Mouse (Mus musculus) heart, embryonic 14.5 days (tissue): Measurements from ENCODE around the gene Mkrn1. TPM values are rescaled to one million over a fixed set of nuclear protein-coding genes. Genes with fewer than 3 reads are reported as not detected.

Source experiments
- ATAC-seq: fragments of 200-750 bp; cut with Nextera tagmentation; 2 replicates; pipeline ENCODE4 v1.8.0; 2017; ENCODE audit warnings: low read depth, moderate TSS enrichment; ENCODE audit not compliant: insufficient number of reproducible peaks, insufficient read depth, low FRiP score
- H3K27ac ChIP-seq, 2 experiments: fragments of 200-500 bp in 1 of 2; fragments of 300-500 bp in 1 of 2; sonication (generic) in 1 of 2; replicated peaks in 1 of 2; 2 replicates each; pipeline ENCODE4 v1.5.1; 2012 to 2014; ENCODE audit warnings: low read depth in 2 of 2, low read length in 2 of 2, control low read depth in 1 of 2, mild to moderate bottlenecking in 1 of 2, mixed read lengths in 1 of 2; ENCODE audit not compliant: control insufficient read depth in 1 of 2, insufficient read depth in 1 of 2
- H3K27me3 ChIP-seq: fragments of 300-500 bp; sonication (generic); 2 replicates; pipeline ENCODE4 v1.6.1; 2014; ENCODE audit warnings: mild to moderate bottlenecking, low read length, control low read depth; ENCODE audit not compliant: control insufficient read depth, insufficient read depth
- H3K36me3 ChIP-seq: fragments of 300-500 bp; sonication (generic); 2 replicates; pipeline ENCODE4 v1.6.1; 2014; ENCODE audit warnings: mild to moderate bottlenecking, control low read depth, low read length, mixed read lengths; ENCODE audit not compliant: control insufficient read depth, insufficient read depth
- H3K4me1 ChIP-seq, 2 experiments: fragments of 200-500 bp in 1 of 2; fragments of 300-500 bp in 1 of 2; sonication (generic) in 1 of 2; 2 replicates each; pipeline ENCODE4 v1.6.1; 2012 to 2014; ENCODE audit warnings: low read length in 2 of 2, control low read depth in 1 of 2, mixed read lengths in 1 of 2; ENCODE audit not compliant: control insufficient read depth in 2 of 2, insufficient read depth in 2 of 2
- H3K4me2 ChIP-seq: fragments of 300-500 bp; sonication (generic); 2 replicates; pipeline ENCODE4 v1.6.1; 2014; ENCODE audit warnings: mild to moderate bottlenecking, low read length
- H3K4me3 ChIP-seq, 2 experiments: fragments of 200-500 bp in 1 of 2; fragments of 300-500 bp in 1 of 2; sonication (generic) in 1 of 2; 2 replicates each; pipeline ENCODE4 v1.5.1; 2012 to 2014; ENCODE audit warnings: low read length in 2 of 2, mild to moderate bottlenecking in 2 of 2, control low read depth in 1 of 2, low read depth in 1 of 2, moderate library complexity in 1 of 2; ENCODE audit not compliant: control insufficient read depth in 1 of 2, insufficient read depth in 1 of 2
- H3K9ac ChIP-seq: fragments of 300-500 bp; sonication (generic); 2 replicates; pipeline ENCODE4 v1.6.1; 2014; ENCODE audit warnings: mild to moderate bottlenecking, low read length
- H3K9me3 ChIP-seq: fragments of 300-500 bp; sonication (generic); 2 replicates; pipeline ENCODE4 v1.6.1; 2016; ENCODE audit warnings: low read length, control low read depth; ENCODE audit not compliant: control insufficient read depth
- WGBS: fragments of 180-500 bp; shearing (Covaris S2); extraction: QIAGEN DNeasy Blood & Tissue Kit; methylation state at CpG from one replicate; pipeline ENCODE4 v1.1.7; 2014; 5-methylcytosine and 5-hydroxymethylcytosine counted together
- polyA plus RNA-seq: library from polyadenylated mRNA; unstranded; fragments of >200 nt; fragmentation: Nextera tagmentation; extraction: Ambion mirVana; gene quantifications from 2 replicates; pipeline ENCODE4 v1.2.1, GENCODE M21; 2014

Mkrn1 gene
- polyA plus RNA-seq, result 65.5 and 94.5 TPM in 2 replicates

DNA sequence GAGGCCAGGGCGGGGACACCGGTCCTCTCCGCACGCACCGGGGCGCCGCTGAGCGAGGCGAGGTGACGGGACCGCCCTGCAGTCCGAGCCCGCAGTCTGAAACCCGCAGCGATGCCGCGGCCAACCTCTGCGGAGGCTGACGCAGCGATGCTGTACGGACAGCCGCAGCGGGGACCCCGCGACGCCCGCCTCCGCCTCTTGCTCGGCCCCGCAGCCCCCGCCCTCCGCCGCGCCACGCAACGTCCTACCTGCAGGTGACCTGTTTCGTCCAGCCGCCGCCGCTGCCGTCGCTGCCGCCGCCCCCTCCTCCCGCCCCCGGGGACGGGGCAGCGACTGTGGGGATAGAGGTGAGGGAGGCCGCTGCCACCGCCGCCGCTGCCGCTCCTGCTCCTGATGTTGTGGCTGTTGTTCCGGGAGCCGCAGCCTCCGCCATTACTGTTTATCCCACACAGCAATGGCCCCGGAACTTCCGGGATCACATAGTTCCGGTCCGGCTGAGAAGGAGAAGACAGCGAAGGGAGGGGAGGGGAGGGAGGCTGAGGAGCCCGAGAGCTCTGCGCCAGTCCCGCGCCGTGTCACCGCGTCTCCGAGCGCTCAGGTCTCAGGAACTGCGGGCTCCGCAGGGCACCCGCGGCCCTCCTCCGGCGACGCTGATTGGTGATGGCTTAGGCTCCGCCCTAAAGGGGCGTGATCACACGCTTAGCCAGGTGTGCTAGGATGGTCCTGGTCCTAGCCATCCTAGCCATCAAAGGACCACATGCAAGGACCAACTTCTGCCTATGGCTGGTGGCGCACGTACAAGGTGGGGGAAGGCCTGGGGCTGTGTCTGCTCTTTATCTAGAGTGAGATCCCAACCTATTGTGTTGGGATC lies at the start of gene Mkrn1:
Mkrn1 (minus strand) TSS at position 612 of the 871 bp plus-strand sequence.
- Histone ChIP-seq H3K4me1 (peaks cover 2 to 5% of the 10 kb centered on the region in 2 experiments; a peak in 2 of 4 replicates), H3K4me3 (peak within 1 kb of the TSS; percentile 65 to 78), H3K9me3 (no peaks in the 10 kb centered on the region), H3K27me3 (peaks cover 5% of the 10 kb centered on the region; the same call in 1 of the 2 replicates), H3K36me3 (no peaks in the 10 kb centered on the region), H3K9ac (peak within 1 kb of the TSS; percentile 78), H3K27ac (peak within 1 kb of the TSS in 1 of 2 experiments; percentile 35; a peak in 1 of 4 replicates), H3K4me2 (peak within 1 kb of the TSS; percentile 81)
- peak; percentile 84 for ATAC-seq
- under 1% methylated on average over 45 of the region's 82 CpGs for WGBS

GRCm38 (mm10) chr6:39469427-39469826 lies 49.2 kb upstream of the Mkrn1 start:
- 86% methylated on average over 5 of the region's 5 CpGs for WGBS
- Histone ChIP-seq H3K4me2 (no peak overlapping the region), H3K27ac (no peak overlapping the region), H3K9ac (no peak overlapping the region), H3K4me1 (peaks cover 2 to 6% of the 10 kb centered on the region in 2 experiments; a peak in 2 of 4 replicates), H3K9me3 (no peaks in the 10 kb centered on the region), H3K4me3 (no peak overlapping the region), H3K36me3 (peaks cover 55% of the 10 kb centered on the region), H3K27me3 (no peaks in the 10 kb centered on the region)
- no peak for ATAC-seq

- Histone ChIP-seq H3K27me3 (no peaks in the 10 kb centered on the region), H3K9ac (no peak overlapping the region), H3K9me3 (peaks cover 3% of the 10 kb centered on the region; the same call in 1 of the 2 replicates), H3K4me1 (no peaks in the 10 kb centered on the region), H3K36me3 (peaks cover 38% of the 10 kb centered on the region), H3K4me2 (peak overlapping the region; percentile 48), H3K4me3 (no peak overlapping the region), H3K27ac (no peak overlapping the region)
- no peak for ATAC-seq
- WGBS, result 51% methylated on average over 16 of the region's 16 CpGs
Measured at GRCm38 (mm10) chr6:39462621-39463538, 42.6 kb upstream of the Mkrn1 start.

GRCm38 (mm10) chr6:39460040-39460439 lies 39.8 kb upstream of the Mkrn1 start:
- Histone ChIP-seq H3K9ac (no peak overlapping the region), H3K9me3 (peaks cover 3% of the 10 kb centered on the region; the same call in 1 of the 2 replicates), H3K36me3 (peaks cover 24% of the 10 kb centered on the region), H3K4me3 (no peak overlapping the region), H3K27ac (no peak overlapping the region), H3K4me2 (no peak overlapping the region), H3K4me1 (no peaks in the 10 kb centered on the region), H3K27me3 (no peaks in the 10 kb centered on the region)
- 91% methylated on average over 11 of the region's 11 CpGs for WGBS
- ATAC-seq, result no peak

- H3K36me3 ChIP-seq, result peaks cover 6% of the 10 kb centered on the region
- H3K27ac ChIP-seq, result no peak overlapping the region
- H3K9ac ChIP-seq, result no peak overlapping the region
- peaks cover 3% of the 10 kb centered on the region; the same call in 1 of the 2 replicates for H3K9me3 ChIP-seq
- no peaks in the 10 kb centered on the region for H3K4me1 ChIP-seq
- WGBS, result 73% methylated on average over 8 of the region's 8 CpGs
- no peak overlapping the region for H3K4me2 ChIP-seq
- H3K4me3 ChIP-seq, result no peak overlapping the region
- peak; percentile 50; the same call in 1 of the 2 replicates for ATAC-seq
- H3K27me3 ChIP-seq, result no peaks in the 10 kb centered on the region
Measured at GRCm38 (mm10) chr6:39455339-39456160, 35.3 kb upstream of the Mkrn1 start.

DNA sequence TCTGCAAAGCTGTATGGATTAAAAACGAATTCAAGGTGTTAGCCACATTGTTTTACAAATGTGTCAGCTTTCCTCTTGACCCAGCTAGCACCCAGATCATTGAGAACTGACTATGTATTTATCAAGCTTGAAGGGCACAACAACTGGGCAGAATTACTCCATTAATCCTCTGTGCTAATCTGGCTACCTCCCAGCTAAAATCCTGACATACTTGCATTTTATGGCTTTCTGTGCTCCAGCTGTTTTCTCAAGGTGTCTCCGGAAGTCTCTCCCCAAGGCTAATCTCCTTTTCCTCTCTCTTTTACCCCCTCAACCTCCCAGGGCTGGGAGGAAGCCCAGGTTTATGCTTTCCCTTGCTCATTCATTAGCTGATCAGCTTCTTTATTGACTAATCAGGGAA lies 34.4 kb upstream of the Mkrn1 start:
- Histone ChIP-seq H3K4me1 (no peaks in the 10 kb centered on the region), H3K9me3 (no peaks in the 10 kb centered on the region), H3K9ac (no peak overlapping the region), H3K4me2 (no peak overlapping the region), H3K27ac (no peak overlapping the region), H3K36me3 (no peaks in the 10 kb centered on the region), H3K27me3 (no peaks in the 10 kb centered on the region), H3K4me3 (no peak overlapping the region)
- ATAC-seq, result no peak
- 62% methylated on average over 2 of the region's 2 CpGs for WGBS

GRCm38 (mm10) chr6:39453564-39453963 lies 33.3 kb upstream of the Mkrn1 start:
- Histone ChIP-seq H3K36me3 (no peaks in the 10 kb centered on the region), H3K4me1 (no peaks in the 10 kb centered on the region), H3K9ac (no peak overlapping the region), H3K4me3 (no peak overlapping the region), H3K4me2 (no peak overlapping the region), H3K27me3 (no peaks in the 10 kb centered on the region), H3K27ac (no peak overlapping the region), H3K9me3 (no peaks in the 10 kb centered on the region)
- ATAC-seq, result no peak
- 81% methylated on average over 4 of the region's 4 CpGs for WGBS
